Mouse (Mus musculus) heart, embryonic 16.5 days (tissue): ENCODE data around the gene Cblc. TPM values are rescaled to one million over a fixed set of nuclear protein-coding genes. Genes with fewer than 3 reads are reported as not detected.

Experiments
- ATAC-seq: fragments of 200-750 bp; cut with Nextera tagmentation; replicated peaks from 2 replicates; pipeline ENCODE4 v1.8.0; 2017; ENCODE audit warnings: moderate number of reproducible peaks; ENCODE audit not compliant: insufficient read depth, low FRiP score; ENCODE audit errors: extremely low read depth
- H3K27ac ChIP-seq: fragments of 300-500 bp; sonication (generic); 2 replicates; pipeline ENCODE4 v1.5.1; 2014; ENCODE audit warnings: mild to moderate bottlenecking, low read length, control low read depth, moderate library complexity
- H3K27me3 ChIP-seq: fragments of 300-500 bp; sonication (generic); 2 replicates; pipeline ENCODE4 v1.6.1; 2014; ENCODE audit warnings: low read length, mixed read lengths; ENCODE audit not compliant: control insufficient read depth, insufficient read depth
- H3K36me3 ChIP-seq: fragments of 300-500 bp; sonication (generic); 2 replicates; pipeline ENCODE4 v1.6.1; 2014; ENCODE audit not compliant: control insufficient read depth, insufficient read depth
- H3K4me1 ChIP-seq: fragments of 300-500 bp; sonication (generic); 2 replicates; pipeline ENCODE4 v1.6.1; 2014; ENCODE audit warnings: low read length, mixed read lengths; ENCODE audit not compliant: control insufficient read depth, insufficient read depth
- H3K4me2 ChIP-seq: fragments of 300-500 bp; sonication (generic); 2 replicates; pipeline ENCODE4 v1.6.1; 2014; ENCODE audit warnings: low read depth, mild to moderate bottlenecking, control low read depth, low read length
- H3K4me3 ChIP-seq: fragments of 300-500 bp; sonication (generic); 2 replicates; pipeline ENCODE4 v1.5.1; 2014; ENCODE audit warnings: mild to moderate bottlenecking, control low read depth, low read length
- H3K9ac ChIP-seq: fragments of 300-500 bp; sonication (generic); 2 replicates; pipeline ENCODE4 v1.6.1; 2014; ENCODE audit warnings: low read length, control low read depth
- H3K9me3 ChIP-seq: fragments of 300-500 bp; sonication (generic); replicated peaks from 2 replicates; pipeline ENCODE4 v1.6.1; 2016; ENCODE audit warnings: low read length; ENCODE audit not compliant: control insufficient read depth
- WGBS: fragments of 180-500 bp; shearing (Covaris S2); extraction: QIAGEN DNeasy Blood & Tissue Kit; methylation state at CpG from one replicate; pipeline ENCODE4 v1.1.7; 2014; 5-methylcytosine and 5-hydroxymethylcytosine counted together
- polyA plus RNA-seq: library from polyadenylated mRNA; unstranded; fragments of >200 nt; fragmentation: Nextera tagmentation; extraction: Ambion mirVana; gene quantifications from 2 replicates; pipeline ENCODE4 v1.2.1, GENCODE M21; 2015

The Cblc gene
- polyA plus RNA-seq, 1 experiment from 2014 or later, result 1.2 TPM

GRCm38 (mm10) chr7:19813579-19814122, 17.0 kb upstream of the Cblc start:
- Histone ChIP-seq H3K9me3 (no peaks in the 10 kb centered on the region), H3K27ac (no peak overlapping the region), H3K9ac (no peak overlapping the region), H3K4me1 (peaks cover 19% of the 10 kb centered on the region), H3K4me2 (no peak overlapping the region), H3K36me3 (no peaks in the 10 kb centered on the region), H3K4me3 (no peak overlapping the region), H3K27me3 (peaks cover 28% of the 10 kb centered on the region)
- 41% methylated on average over 6 of the region's 6 CpGs for WGBS
- ATAC-seq, result no peak

GRCm38 (mm10) chr7:19813161-19813560, 16.6 kb upstream of the Cblc start:
- Histone ChIP-seq H3K36me3 (no peaks in the 10 kb centered on the region), H3K27me3 (peaks cover 28% of the 10 kb centered on the region)

GRCm38 (mm10) chr7:19811114-19811513, 14.5 kb upstream of the Cblc start:
- H3K4me3 ChIP-seq, result peak overlapping the region; percentile 11; the same call in 1 of the 2 replicates
- H3K27me3 ChIP-seq, result peaks cover 28% of the 10 kb centered on the region
- 7% methylated on average over 22 of the region's 22 CpGs for WGBS
- peak overlapping the region; percentile 36; the same call in 1 of the 2 replicates for H3K4me2 ChIP-seq
- H3K36me3 ChIP-seq, result no peaks in the 10 kb centered on the region
- peaks cover 7% of the 10 kb centered on the region for H3K4me1 ChIP-seq
- no peaks in the 10 kb centered on the region for H3K9me3 ChIP-seq
- ATAC-seq, result 0 out of 2 replicates have a peak, but pooled peaks have one; percentile 32
- no peak overlapping the region for H3K27ac ChIP-seq
- no peak overlapping the region for H3K9ac ChIP-seq

More at GRCm38 (mm10) chr7:19813161-19813560, 16.6 kb upstream of the Cblc start:
- H3K9ac ChIP-seq, result no peak overlapping the region
- H3K4me3 ChIP-seq, result no peak overlapping the region
- peaks cover 19% of the 10 kb centered on the region for H3K4me1 ChIP-seq
- no peak overlapping the region for H3K4me2 ChIP-seq
- H3K9me3 ChIP-seq, result no peaks in the 10 kb centered on the region
- 73% methylated on average over 4 of the region's 4 CpGs for WGBS
- no peak overlapping the region for H3K27ac ChIP-seq
- no peak for ATAC-seq

- Histone ChIP-seq H3K4me3 (peak overlapping the region; percentile 15), H3K9me3 (peaks cover 3% of the 10 kb centered on the region; the same call in 1 of the 2 replicates), H3K27me3 (peaks cover 26% of the 10 kb centered on the region), H3K4me2 (peak overlapping the region; percentile 47), H3K9ac (peak overlapping the region; percentile 21), H3K27ac (no peak overlapping the region), H3K36me3 (no peaks in the 10 kb centered on the region), H3K4me1 (peaks cover 3% of the 10 kb centered on the region; the same call in 1 of the 2 replicates)
- peak; percentile 68 for ATAC-seq
- 7% methylated on average over 27 of the region's 27 CpGs for WGBS
These were observed 12.8 kb upstream of the Cblc start for GRCm38 (mm10) chr7:19809369-19809768.

- no peak for ATAC-seq
- no peak overlapping the region for H3K27ac ChIP-seq
- H3K27me3 ChIP-seq, result peaks cover 17% of the 10 kb centered on the region
- no peak overlapping the region for H3K4me2 ChIP-seq
- H3K36me3 ChIP-seq, result no peaks in the 10 kb centered on the region
- H3K4me3 ChIP-seq, result no peak overlapping the region
- H3K9ac ChIP-seq, result no peak overlapping the region
- H3K4me1 ChIP-seq, result peaks cover 3% of the 10 kb centered on the region; the same call in 1 of the 2 replicates
- H3K9me3 ChIP-seq, result peaks cover 3% of the 10 kb centered on the region; the same call in 1 of the 2 replicates
- 82% methylated on average over 8 of the region's 8 CpGs for WGBS
These were observed 9.9 kb upstream of the Cblc start for GRCm38 (mm10) chr7:19806356-19806969.

GRCm38 (mm10) chr7:19802995-19803394, 6.4 kb upstream of the Cblc start:
- no peak; the same call in 1 of the 2 replicates for ATAC-seq
- H3K9me3 ChIP-seq, result peaks cover 3% of the 10 kb centered on the region; the same call in 1 of the 2 replicates
- no peak overlapping the region for H3K9ac ChIP-seq
- no peak overlapping the region for H3K27ac ChIP-seq
- no peak overlapping the region for H3K4me3 ChIP-seq
- whole genome bisulfite sequencing, result 14% methylated on average over 7 of the region's 7 CpGs
- no peaks in the 10 kb centered on the region for H3K27me3 ChIP-seq
- no peak overlapping the region for H3K4me2 ChIP-seq
- H3K36me3 ChIP-seq, result no peaks in the 10 kb centered on the region
- H3K4me1 ChIP-seq, result no peaks in the 10 kb centered on the region

GRCm38 (mm10) chr7:19800764-19801163, 4.2 kb upstream of the Cblc start:
- Histone ChIP-seq H3K9me3 (peaks cover 3% of the 10 kb centered on the region; the same call in 1 of the 2 replicates), H3K9ac (no peak overlapping the region), H3K36me3 (no peaks in the 10 kb centered on the region), H3K4me2 (no peak overlapping the region), H3K4me1 (0 out of 2 replicates have a peak, but pooled peaks cover 2% of the 10 kb centered on the region), H3K27ac (no peak overlapping the region), H3K4me3 (no peak overlapping the region), H3K27me3 (peaks cover 12% of the 10 kb centered on the region)
- no peak for ATAC-seq
- 17% methylated on average over 2 of the region's 2 CpGs for whole genome bisulfite sequencing

GRCm38 (mm10) chr7:19796254-19796653, 355 bp downstream of the Cblc start:
- Histone ChIP-seq H3K27me3 (peaks cover 14% of the 10 kb centered on the region), H3K9me3 (no peaks in the 10 kb centered on the region), H3K4me1 (0 out of 2 replicates have a peak, but pooled peaks cover 2% of the 10 kb centered on the region), H3K27ac (no peak overlapping the region), H3K9ac (peak overlapping the region; percentile 25; the same call in 1 of the 2 replicates), H3K4me2 (peak overlapping the region; percentile 51), H3K36me3 (no peaks in the 10 kb centered on the region), H3K4me3 (peak overlapping the region; percentile 35)
- 10% methylated on average over 18 of the region's 18 CpGs for WGBS
- no peak for ATAC-seq

GRCm38 (mm10) chr7:19795236-19795635, 1.4 kb downstream of the Cblc start:
- Histone ChIP-seq H3K4me2 (no peak overlapping the region), H3K36me3 (no peaks in the 10 kb centered on the region), H3K27me3 (peaks cover 14% of the 10 kb centered on the region), H3K9me3 (no peaks in the 10 kb centered on the region), H3K27ac (no peak overlapping the region), H3K4me3 (no peak overlapping the region), H3K4me1 (0 out of 2 replicates have a peak, but pooled peaks cover 2% of the 10 kb centered on the region), H3K9ac (no peak overlapping the region)
- no peak for ATAC-seq
- 56% methylated on average over 2 of the region's 2 CpGs for WGBS
